ENCODE assay signal across 12 mouse cellular contexts in the genomic region with DNA sequence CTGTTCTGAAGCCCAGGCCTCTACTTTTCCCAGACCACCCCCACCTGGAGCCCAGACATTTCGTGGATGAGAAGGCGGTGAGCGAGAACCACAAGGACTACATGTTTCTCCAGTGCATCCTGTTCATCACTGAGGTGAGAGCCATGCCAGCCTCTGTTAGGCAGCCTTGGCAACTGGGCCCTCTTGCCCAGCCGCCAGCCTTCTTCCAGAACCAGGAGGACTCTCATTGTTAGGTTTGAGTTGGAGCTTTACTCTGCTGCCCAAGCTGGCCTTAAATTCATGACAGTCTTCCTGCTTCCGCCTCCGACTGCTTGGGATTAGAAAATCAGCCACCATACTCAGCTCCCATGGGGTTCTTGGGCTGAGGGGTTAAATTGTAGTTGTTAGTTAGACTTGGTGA. TPM values are rescaled to one million over a fixed set of nuclear protein-coding genes. Genes with fewer than 3 reads are reported as not detected.
A peak's percentile ranks its signal among the peaks of the same experiment; 100 is the strongest.
DNase-seq lines count a peak whose midpoint lies in the region; ATAC-seq lines count a peak whose summit lies in the region.
"Had no signal": no experiment of that assay in that cellular context is flagged by ENCODE, and none has a peak within 500 bp of the region (broad histone marks: within the 10 kb centered on the region; RNA-seq: fewer than 3 reads in every experiment).

No protein-coding gene starts in this region.

- H3K36me3 ChIP-seq in kidney, embryonic 14.5 days (ENCODE audit: control insufficient read depth, insufficient read depth, low read length): peaks cover 52% of the 10 kb centered on the region
- peaks cover 10% of the 10 kb centered on the region for H3K36me3 ChIP-seq in embryonic facial prominence, embryonic 11.5 days (replicated peaks; ENCODE audit: control insufficient read depth, insufficient read depth, low read depth, low read length)
- H3K36me3 ChIP-seq in forebrain, embryonic 13.5 days (ENCODE audit: poor library complexity, severe bottlenecking): peaks cover 64% of the 10 kb centered on the region
- peaks cover 97% of the 10 kb centered on the region for H3K36me3 ChIP-seq in liver, embryonic 15.5 days (replicated peaks)

- no peaks in the 10 kb centered on the region for H3K27me3 ChIP-seq in kidney, embryonic 14.5 days (ENCODE audit: control insufficient read depth, insufficient read depth, low read length)
- no peaks in the 10 kb centered on the region for H3K27me3 ChIP-seq in embryonic facial prominence, embryonic 11.5 days (ENCODE audit: control insufficient read depth, insufficient read depth, low read length)
- H3K27me3 ChIP-seq in forebrain, embryonic 13.5 days: no peaks in the 10 kb centered on the region
- H3K27me3 ChIP-seq in liver, embryonic 15.5 days: no peaks in the 10 kb centered on the region

- DNase-seq in kidney, adult 8-10 months: no peak
- DNase-seq in embryonic facial prominence, embryonic 11.5 days (ENCODE audit: low spot score): no peak
- no peak for DNase-seq in adrenal gland, adult (ENCODE audit: inconsistent age in 2 of 2, low spot score in 1 of 2)
- no peak for DNase-seq in gastrocnemius, postnatal 25 days
- DNase-seq in spleen, postnatal 36 days (ENCODE audit: low spot score in 2 of 2): no peak
- DNase-seq: kidney, adult 11 months; right cerebral cortex, adult 18-20 months; thymus, postnatal 25 days had no signal

- no peaks in the 10 kb centered on the region for H3K9me3 ChIP-seq in kidney, embryonic 14.5 days (ENCODE audit: control insufficient read depth, low read length)
- no peaks in the 10 kb centered on the region for H3K9me3 ChIP-seq in embryonic facial prominence, embryonic 11.5 days (replicated peaks; ENCODE audit: control insufficient read depth, low read length)
- no peaks in the 10 kb centered on the region for H3K9me3 ChIP-seq in forebrain, embryonic 13.5 days (replicated peaks)
- no peaks in the 10 kb centered on the region for H3K9me3 ChIP-seq in liver, embryonic 15.5 days (replicated peaks)
- H3K9me3 ChIP-seq: G1E had no signal

- 89% methylated on average over 6 of the region's 6 CpGs for WGBS in kidney, embryonic 14.5 days
- whole genome bisulfite sequencing in embryonic facial prominence, embryonic 11.5 days: 90% methylated on average over 6 of the region's 6 CpGs
- WGBS in forebrain, embryonic 13.5 days: 92% methylated on average over 6 of the region's 6 CpGs
- WGBS in liver, embryonic 15.5 days (ENCODE audit: insufficient replicate concordance): 87% methylated on average over 6 of the region's 6 CpGs

- no peak for ATAC-seq in kidney, embryonic 14.5 days (ENCODE audit: low FRiP score, low TSS enrichment)
- ATAC-seq in embryonic facial prominence, embryonic 11.5 days (replicated peaks; ENCODE audit: insufficient number of reproducible peaks, low FRiP score, low TSS enrichment, low read depth): no peak
- ATAC-seq in forebrain, embryonic 13.5 days: no peak
- ATAC-seq in liver, embryonic 15.5 days (ENCODE audit: insufficient read depth): no peak

- no peak overlapping the region for H3K4me3 ChIP-seq in kidney, embryonic 14.5 days (ENCODE audit: low read length)
- H3K4me3 ChIP-seq in embryonic facial prominence, embryonic 11.5 days (ENCODE audit: low read depth, low read length): no peak overlapping the region
- no peak overlapping the region for H3K4me3 ChIP-seq in forebrain, embryonic 13.5 days
- H3K4me3 ChIP-seq in liver, embryonic 15.5 days (replicated peaks): no peak overlapping the region

- H3K4me1 ChIP-seq in kidney, embryonic 14.5 days (ENCODE audit: control insufficient read depth, insufficient read depth, low read length): peaks cover 49% of the 10 kb centered on the region
- H3K4me1 ChIP-seq in embryonic facial prominence, embryonic 11.5 days (ENCODE audit: control insufficient read depth, insufficient read depth, low read length): peaks cover 22% of the 10 kb centered on the region
- H3K4me1 ChIP-seq in forebrain, embryonic 13.5 days: peaks cover 43% of the 10 kb centered on the region
- peaks cover 58% of the 10 kb centered on the region for H3K4me1 ChIP-seq in liver, embryonic 15.5 days (replicated peaks)

- H3K4me2 ChIP-seq in kidney, embryonic 14.5 days (replicated peaks; ENCODE audit: low read depth, low read length): no peak overlapping the region
- no peak overlapping the region for H3K4me2 ChIP-seq in embryonic facial prominence, embryonic 11.5 days (ENCODE audit: low read depth, low read length)
- H3K4me2 ChIP-seq in forebrain, embryonic 13.5 days: no peak overlapping the region
- H3K4me2 ChIP-seq in liver, embryonic 15.5 days: no peak overlapping the region

- peak overlapping the region; percentile 100 for H3K27ac ChIP-seq in kidney, embryonic 14.5 days (ENCODE audit: low read depth, low read length)
- peak overlapping the region; percentile 95; the same call in 1 of the 2 replicates for H3K27ac ChIP-seq in embryonic facial prominence, embryonic 11.5 days (replicated peaks; ENCODE audit: low read depth, low read length)
- H3K27ac ChIP-seq in forebrain, embryonic 13.5 days: peak overlapping the region; percentile 98
- H3K27ac ChIP-seq in liver, embryonic 15.5 days (replicated peaks): peak overlapping the region; percentile 82; the same call in 1 of the 2 replicates

- no peak overlapping the region; the same call in 1 of the 2 replicates for H3K9ac ChIP-seq in kidney, embryonic 14.5 days (ENCODE audit: low read depth, low read length)
- no peak overlapping the region for H3K9ac ChIP-seq in embryonic facial prominence, embryonic 11.5 days (replicated peaks; ENCODE audit: low read length)
- H3K9ac ChIP-seq in forebrain, embryonic 13.5 days: 0 out of 2 replicates have a peak overlapping the region, but pooled peaks have one; percentile 21
- H3K9ac ChIP-seq in liver, embryonic 15.5 days: no peak overlapping the region

RNA-seq across cellular contexts. Expression of a gene that starts 23.8 kb away (rescaled TPM):
- 92.3 and 96.0 TPM in 2 replicates for polyA plus RNA-seq in kidney, embryonic 14.5 days (2014; fragmentation: Nextera tagmentation; extraction: Ambion mirVana)
- polyA plus RNA-seq in embryonic facial prominence, embryonic 11.5 days (2014; fragmentation: Nextera tagmentation; extraction: Ambion mirVana): 53.7 and 62.4 TPM in 2 replicates
- polyA plus RNA-seq in forebrain, embryonic 13.5 days (2015; fragmentation: Nextera tagmentation; extraction: Ambion mirVana): 126 and 141 TPM in 2 replicates
- polyA plus RNA-seq in liver, embryonic 15.5 days (2015; fragmentation: Nextera tagmentation; extraction: Ambion mirVana): 129 and 141 TPM in 2 replicates
- total RNA-seq in gastrocnemius, postnatal 25 days (2021): 10 to 100 TPM; 67.1 to 68.5 TPM

RNA-seq across cellular contexts. Expression of a gene that starts 24.0 kb away (rescaled TPM):
- 21.4 and 30.6 TPM in 2 replicates for polyA plus RNA-seq in kidney, embryonic 14.5 days (2014; fragmentation: Nextera tagmentation; extraction: Ambion mirVana)
- polyA plus RNA-seq in embryonic facial prominence, embryonic 11.5 days (2014; fragmentation: Nextera tagmentation; extraction: Ambion mirVana): 24.0 and 29.6 TPM in 2 replicates
- polyA plus RNA-seq in forebrain, embryonic 13.5 days (2015; fragmentation: Nextera tagmentation; extraction: Ambion mirVana): 16.3 and 21.0 TPM in 2 replicates
- polyA plus RNA-seq in liver, embryonic 15.5 days (2015; fragmentation: Nextera tagmentation; extraction: Ambion mirVana): 24.3 and 29.0 TPM in 2 replicates
- 100 to 1,000 TPM; 315 to 363 TPM for total RNA-seq in gastrocnemius, postnatal 25 days (2021)

RNA-seq across cellular contexts. Expression of a gene that starts 34.4 kb away (rescaled TPM):
- polyA plus RNA-seq in kidney, embryonic 14.5 days (2014; fragmentation: Nextera tagmentation; extraction: Ambion mirVana): 5.5 and 7.2 TPM in 2 replicates
- polyA plus RNA-seq in embryonic facial prominence, embryonic 11.5 days (2014; fragmentation: Nextera tagmentation; extraction: Ambion mirVana): 6.6 and 12.6 TPM in 2 replicates
- 1.7 and 2.6 TPM in 2 replicates for polyA plus RNA-seq in forebrain, embryonic 13.5 days (2015; fragmentation: Nextera tagmentation; extraction: Ambion mirVana)
- polyA plus RNA-seq in liver, embryonic 15.5 days (2015; fragmentation: Nextera tagmentation; extraction: Ambion mirVana): 0.06 and 0.16 TPM in 2 replicates
- total RNA-seq in gastrocnemius, postnatal 25 days (2021): 1 to 10 TPM; 2.1 to 2.5 TPM
- total RNA-seq: G1E had no signal
- polyA plus RNA-seq: G1E had no signal

RNA-seq across cellular contexts. Expression of a gene that starts 47.6 kb away (rescaled TPM):
- 31.0 and 34.7 TPM in 2 replicates for polyA plus RNA-seq in kidney, embryonic 14.5 days (2014; fragmentation: Nextera tagmentation; extraction: Ambion mirVana)
- 29.1 and 33.4 TPM in 2 replicates for polyA plus RNA-seq in embryonic facial prominence, embryonic 11.5 days (2014; fragmentation: Nextera tagmentation; extraction: Ambion mirVana)
- 53.0 and 56.7 TPM in 2 replicates for polyA plus RNA-seq in forebrain, embryonic 13.5 days (2015; fragmentation: Nextera tagmentation; extraction: Ambion mirVana)
- 16.6 and 19.1 TPM in 2 replicates for polyA plus RNA-seq in liver, embryonic 15.5 days (2015; fragmentation: Nextera tagmentation; extraction: Ambion mirVana)
- total RNA-seq in gastrocnemius, postnatal 25 days (2021): 1 to 10 TPM; 5.2 to 6.8 TPM
